Mouse (Mus musculus) Muller cell, postnatal 12 days (primary cell): ENCODE results near the gene Galnt17.
A peak's percentile ranks its signal among the peaks of the same experiment; 100 is the strongest.

Experiments used
- DNase-seq: peaks from one replicate; pipeline ENCODE4 v3.0.0-alpha.2; 2015; ENCODE audit errors: inconsistent ontology term

Gene Galnt17

GRCm38 (mm10) chr5:131020936-131021335 lies 287.4 kb downstream of the Galnt17 start:
- DNase-seq = no peak

GRCm38 (mm10) chr5:131019346-131019965 lies 288.8 kb downstream of the Galnt17 start:
- no peak for DNase-seq

- no peak for DNase-seq
These were observed 292.2 kb downstream of the Galnt17 start for GRCm38 (mm10) chr5:131016066-131016465.

GRCm38 (mm10) chr5:131015341-131015740 lies 293.0 kb downstream of the Galnt17 start:
- no peak for DNase-seq

GRCm38 (mm10) chr5:131013816-131014215 lies 294.5 kb downstream of the Galnt17 start:
- DNase-seq = no peak

- DNase-seq = no peak
These were observed 295.2 kb downstream of the Galnt17 start for GRCm38 (mm10) chr5:131013101-131013500.

GRCm38 (mm10) chr5:131009510-131009909 lies 298.8 kb downstream of the Galnt17 start:
- DNase-seq = no peak

GRCm38 (mm10) chr5:131008507-131008906 lies 299.8 kb downstream of the Galnt17 start:
- no peak for DNase-seq

GRCm38 (mm10) chr5:131007871-131008505 lies 300.3 kb downstream of the Galnt17 start:
- DNase-seq = peak; percentile 17

- DNase-seq = peak; percentile 78
These were observed 301.1 kb downstream of the Galnt17 start for GRCm38 (mm10) chr5:131007198-131007597.

- peak; percentile 39 for DNase-seq
These were observed 301.8 kb downstream of the Galnt17 start for GRCm38 (mm10) chr5:131006524-131006923.

- DNase-seq = no peak
These were observed 307.7 kb downstream of the Galnt17 start for GRCm38 (mm10) chr5:131000572-131000971.

GRCm38 (mm10) chr5:130979321-130979720 lies 329.0 kb downstream of the Galnt17 start:
- peak; percentile 8 for DNase-seq

- DNase-seq = no peak
These were observed 329.4 kb downstream of the Galnt17 start for GRCm38 (mm10) chr5:130978871-130979270.

- no peak for DNase-seq
These were observed 330.3 kb downstream of the Galnt17 start for GRCm38 (mm10) chr5:130977999-130978398.

GRCm38 (mm10) chr5:130952361-130952760 lies 355.9 kb downstream of the Galnt17 start:
- no peak for DNase-seq

GRCm38 (mm10) chr5:130950894-130951400 lies 357.4 kb downstream of the Galnt17 start:
- no peak for DNase-seq

- DNase-seq = no peak
These were observed 357.9 kb downstream of the Galnt17 start for GRCm38 (mm10) chr5:130950421-130950820.

- DNase-seq = no peak
These were observed 358.6 kb downstream of the Galnt17 start for GRCm38 (mm10) chr5:130949710-130950109.

- peak; percentile 44 for DNase-seq
These were observed 369.2 kb downstream of the Galnt17 start for GRCm38 (mm10) chr5:130938911-130939608.

GRCm38 (mm10) chr5:130938274-130938741 lies 370.0 kb downstream of the Galnt17 start:
- peak; percentile 54 for DNase-seq

- DNase-seq = no peak
These were observed 377.3 kb downstream of the Galnt17 start for GRCm38 (mm10) chr5:130930999-130931398.

- no peak for DNase-seq
These were observed 380.5 kb downstream of the Galnt17 start for GRCm38 (mm10) chr5:130927794-130928149.
